Mouse (Mus musculus) subcutaneous adipose tissue, adult 2 months (tissue): ENCODE data around the gene Tagln3. TPM values are rescaled to one million over a fixed set of nuclear protein-coding genes. Genes with fewer than 3 reads are reported as not detected.

Experiments used
- polyA plus RNA-seq: library from polyadenylated mRNA; depleted of rRNA; stranded (reverse); fragments of >200 nt; gene quantifications from 2 replicates; pipeline ENCODE4 v1.2.3, GENCODE M21; 2012; ENCODE audit warnings: low replicate concordance; rRNA removed

The Tagln3 gene
- 0.60 and 2.6 TPM in 2 replicates for polyA plus RNA-seq

GRCm38 (mm10) chr16:45724061-45724741, at the start of gene Tagln3:
Gene Tagln3 (minus strand): TSS chr16:45724608.

GRCm38 (mm10) chr16:45742615-45743476, 18.4 kb upstream of the Tagln3 start, which contains the start of gene Abhd10:
Gene Abhd10 (minus strand): TSS chr16:45742955.

GRCm38 (mm10) chr16:45693558-45693957, 30.9 kb downstream of the Tagln3 start, which contains the start of gene Tmprss7:
Gene Tmprss7 (minus strand): TSS chr16:45693658.

Other genes with a start within 250 kb of the Tagln3 start
- gene Gm609, start 231.6 kb downstream of the Tagln3 start, polyA plus RNA-seq: 0.17 and 3.0 TPM in 2 replicates
- gene Gm17783, start 192.6 kb downstream of the Tagln3 start, polyA plus RNA-seq: 1.0 TPM in 1 of 2 replicates, not detected in the other
- gene Slc9c1, start 189.3 kb downstream of the Tagln3 start, polyA plus RNA-seq: not detected in 2 replicates
- 0.17 and 0.49 TPM in 2 replicates for gene Gcsam, start 114.2 kb downstream of the Tagln3 start, polyA plus RNA-seq
- gene BC016579, start 70.5 kb downstream of the Tagln3 start, polyA plus RNA-seq: 0.09 TPM in 1 of 2 replicates, not detected in the other
- gene Tmprss7, start 30.9 kb downstream of the Tagln3 start, polyA plus RNA-seq: 0.06 and 0.63 TPM in 2 replicates
- gene Abhd10, start 18.3 kb upstream of the Tagln3 start, polyA plus RNA-seq: 8.8 and 11.4 TPM in 2 replicates
- 10.0 and 24.4 TPM in 2 replicates for gene Phldb2, start 229.0 kb upstream of the Tagln3 start, polyA plus RNA-seq